Mouse (Mus musculus) kidney, embryonic 16.5 days (tissue): ENCODE data around the gene B4galt3. TPM values are rescaled to one million over a fixed set of nuclear protein-coding genes. Genes with fewer than 3 reads are reported as not detected.

Source experiments
- ATAC-seq: fragments of 200-750 bp; cut with Nextera tagmentation; 2 replicates; pipeline ENCODE4 v1.8.0; 2017; ENCODE audit warnings: moderate TSS enrichment; ENCODE audit not compliant: low FRiP score, low TSS enrichment
- H3K27ac ChIP-seq: fragments of 300-500 bp; sonication (generic); 2 replicates; pipeline ENCODE4 v1.5.1; 2014; ENCODE audit warnings: low read length
- H3K27me3 ChIP-seq: fragments of 300-500 bp; sonication (generic); 2 replicates; pipeline ENCODE4 v1.6.1; 2014; ENCODE audit warnings: low read length, control low read depth, mixed read lengths; ENCODE audit not compliant: insufficient read depth
- H3K36me3 ChIP-seq: fragments of 300-500 bp; sonication (generic); 2 replicates; pipeline ENCODE4 v1.6.1; 2014; ENCODE audit warnings: low read length, control low read depth, mixed read lengths; ENCODE audit not compliant: insufficient read depth
- H3K4me1 ChIP-seq: fragments of 300-500 bp; sonication (generic); 2 replicates; pipeline ENCODE4 v1.6.1; 2014; ENCODE audit warnings: low read length, control low read depth, mixed read lengths; ENCODE audit not compliant: insufficient read depth
- H3K4me2 ChIP-seq: fragments of 300-500 bp; sonication (generic); replicated peaks from 2 replicates; pipeline ENCODE4 v1.6.1; 2014; ENCODE audit warnings: low read depth, low read length
- H3K4me3 ChIP-seq: fragments of 300-500 bp; sonication (generic); 2 replicates; pipeline ENCODE4 v1.5.1; 2014; ENCODE audit warnings: mild to moderate bottlenecking, low read length
- H3K9ac ChIP-seq: fragments of 300-500 bp; sonication (generic); replicated peaks from 2 replicates; pipeline ENCODE4 v1.6.1; 2014; ENCODE audit warnings: low read length
- H3K9me3 ChIP-seq: fragments of 300-500 bp; sonication (generic); 2 replicates; pipeline ENCODE4 v1.6.1; 2016; ENCODE audit warnings: low read length, control low read depth
- WGBS: fragments of 180-500 bp; shearing (Covaris S2); extraction: QIAGEN DNeasy Blood & Tissue Kit; methylation state at CpG from one replicate; pipeline ENCODE4 v1.1.7; 2014; 5-methylcytosine and 5-hydroxymethylcytosine counted together
- polyA plus RNA-seq: library from polyadenylated mRNA; unstranded; fragments of >200 nt; fragmentation: Nextera tagmentation; extraction: Ambion mirVana; gene quantifications from 2 replicates; pipeline ENCODE4 v1.2.1, GENCODE M21; 2015

Gene B4galt3
- polyA plus RNA-seq, 1 experiment from 2014 or later: 92.2 TPM

- H3K9ac ChIP-seq: 0 out of 2 replicates have a peak overlapping the region, but pooled peaks have one; percentile 1
- peaks cover 14% of the 10 kb centered on the region for H3K36me3 ChIP-seq
- H3K9me3 ChIP-seq: no peaks in the 10 kb centered on the region
- peak overlapping the region; percentile 16; the same call in 1 of the 2 replicates for H3K27ac ChIP-seq
- H3K4me1 ChIP-seq: 0 out of 2 replicates have a peak, but pooled peaks cover 8% of the 10 kb centered on the region
- H3K27me3 ChIP-seq: no peaks in the 10 kb centered on the region
- WGBS: 44% methylated on average over 6 of the region's 6 CpGs
- no peak overlapping the region for H3K4me2 ChIP-seq
- no peak overlapping the region for H3K4me3 ChIP-seq
- ATAC-seq: no peak
These were observed 40.4 kb upstream of the B4galt3 start for GRCm38 (mm10) chr1:171229750-171230149.

- Histone ChIP-seq H3K9ac (peak overlapping the region; percentile 1; the same call in 1 of the 2 replicates), H3K4me3 (no peak overlapping the region), H3K9me3 (no peaks in the 10 kb centered on the region), H3K27me3 (no peaks in the 10 kb centered on the region), H3K27ac (peak overlapping the region; percentile 16; the same call in 1 of the 2 replicates), H3K4me2 (no peak overlapping the region), H3K36me3 (peaks cover 19% of the 10 kb centered on the region), H3K4me1 (0 out of 2 replicates have a peak, but pooled peaks cover 8% of the 10 kb centered on the region)
- 58% methylated on average over 3 of the region's 3 CpGs for WGBS
- 0 out of 2 replicates have a peak, but pooled peaks have one; percentile 8 for ATAC-seq
These were observed 39.9 kb upstream of the B4galt3 start for GRCm38 (mm10) chr1:171230215-171230614.

- no peak overlapping the region for H3K4me2 ChIP-seq
- peaks cover 32% of the 10 kb centered on the region for H3K36me3 ChIP-seq
- H3K4me3 ChIP-seq: no peak overlapping the region
- no peaks in the 10 kb centered on the region for H3K9me3 ChIP-seq
- H3K27me3 ChIP-seq: no peaks in the 10 kb centered on the region
- H3K9ac ChIP-seq: no peak overlapping the region
- ATAC-seq: no peak
- no peak overlapping the region for H3K27ac ChIP-seq
- 77% methylated on average over 4 of the region's 4 CpGs for WGBS
- 0 out of 2 replicates have a peak, but pooled peaks cover 8% of the 10 kb centered on the region for H3K4me1 ChIP-seq
These were observed 38.3 kb upstream of the B4galt3 start for GRCm38 (mm10) chr1:171231844-171232243.

GRCm38 (mm10) chr1:171232348-171232747, 37.8 kb upstream of the B4galt3 start:
- peaks cover 37% of the 10 kb centered on the region for H3K36me3 ChIP-seq
- H3K4me1 ChIP-seq: 0 out of 2 replicates have a peak, but pooled peaks cover 8% of the 10 kb centered on the region
- H3K4me3 ChIP-seq: no peak overlapping the region
- no peak overlapping the region for H3K9ac ChIP-seq
- no peaks in the 10 kb centered on the region for H3K27me3 ChIP-seq
- no peak overlapping the region for H3K27ac ChIP-seq
- ATAC-seq: no peak
- 84% methylated on average over 5 of the region's 5 CpGs for WGBS
- H3K4me2 ChIP-seq: no peak overlapping the region
- H3K9me3 ChIP-seq: no peaks in the 10 kb centered on the region

- Histone ChIP-seq H3K27me3 (no peaks in the 10 kb centered on the region), H3K4me2 (no peak overlapping the region), H3K27ac (no peak overlapping the region; the same call in 1 of the 2 replicates), H3K4me1 (0 out of 2 replicates have a peak, but pooled peaks cover 8% of the 10 kb centered on the region), H3K36me3 (peaks cover 44% of the 10 kb centered on the region), H3K9ac (no peak overlapping the region), H3K9me3 (no peaks in the 10 kb centered on the region), H3K4me3 (no peak overlapping the region)
- ATAC-seq: no peak
- WGBS: 78% methylated on average over 12 of the region's 12 CpGs
These were observed 37.1 kb upstream of the B4galt3 start for GRCm38 (mm10) chr1:171232800-171233730.

- Histone ChIP-seq H3K4me3 (no peak within 1 kb of the TSS), H3K27me3 (no peaks in the 10 kb centered on the region), H3K36me3 (peaks cover 54% of the 10 kb centered on the region), H3K4me1 (0 out of 2 replicates have a peak, but pooled peaks cover 8% of the 10 kb centered on the region), H3K9me3 (no peaks in the 10 kb centered on the region), H3K9ac (no peak within 1 kb of the TSS), H3K4me2 (no peak within 1 kb of the TSS), H3K27ac (no peak within 1 kb of the TSS; the same call in 1 of the 2 replicates)
- WGBS: 83% methylated on average over 14 of the region's 14 CpGs
- ATAC-seq: no peak
These were observed 36.0 kb upstream of the B4galt3 start, which contains the start of gene Fcer1g for GRCm38 (mm10) chr1:171234126-171234525. Gene Fcer1g, minus strand, starts transcription at chr1:171234365.

- H3K9ac ChIP-seq: no peak overlapping the region
- H3K4me1 ChIP-seq: 0 out of 2 replicates have a peak, but pooled peaks cover 8% of the 10 kb centered on the region
- peaks cover 59% of the 10 kb centered on the region for H3K36me3 ChIP-seq
- no peaks in the 10 kb centered on the region for H3K9me3 ChIP-seq
- H3K4me3 ChIP-seq: no peak overlapping the region
- ATAC-seq: no peak
- H3K27ac ChIP-seq: no peak overlapping the region
- H3K27me3 ChIP-seq: no peaks in the 10 kb centered on the region
- no peak overlapping the region for H3K4me2 ChIP-seq
- 80% methylated on average over 4 of the region's 4 CpGs for WGBS
These were observed 35.6 kb upstream of the B4galt3 start for GRCm38 (mm10) chr1:171234538-171234937.

GRCm38 (mm10) chr1:171235791-171236190, 34.3 kb upstream of the B4galt3 start:
- no peaks in the 10 kb centered on the region for H3K9me3 ChIP-seq
- no peak overlapping the region for H3K4me3 ChIP-seq
- no peak overlapping the region for H3K4me2 ChIP-seq
- H3K4me1 ChIP-seq: 0 out of 2 replicates have a peak, but pooled peaks cover 3% of the 10 kb centered on the region
- WGBS: 86% methylated on average over 4 of the region's 4 CpGs
- H3K9ac ChIP-seq: no peak overlapping the region
- peaks cover 67% of the 10 kb centered on the region for H3K36me3 ChIP-seq
- no peak overlapping the region for H3K27ac ChIP-seq
- no peak for ATAC-seq
- no peaks in the 10 kb centered on the region for H3K27me3 ChIP-seq

GRCm38 (mm10) chr1:171237438-171237837, 32.7 kb upstream of the B4galt3 start:
- Histone ChIP-seq H3K36me3 (peaks cover 73% of the 10 kb centered on the region), H3K9me3 (no peaks in the 10 kb centered on the region), H3K27ac (no peak overlapping the region), H3K4me3 (no peak overlapping the region), H3K27me3 (no peaks in the 10 kb centered on the region), H3K4me2 (no peak overlapping the region), H3K4me1 (0 out of 2 replicates have a peak, but pooled peaks cover 3% of the 10 kb centered on the region), H3K9ac (no peak overlapping the region)
- no peak for ATAC-seq
- WGBS: 80% methylated on average over 6 of the region's 6 CpGs
